ENCODE assay signal across 8 mouse cellular contexts in genomic region chrX:141590242-141590641, GRCm38 (mm10).
A peak's percentile ranks its signal among the peaks of the same experiment; 100 is the strongest.
DNase-seq lines count a peak whose midpoint lies in the region; ATAC-seq lines count a peak whose summit lies in the region.
"Had no signal": no experiment of that assay in that cellular context is flagged by ENCODE, and none has a peak within 500 bp of the region (broad histone marks: within the 10 kb centered on the region; RNA-seq: fewer than 3 reads in every experiment).

No protein-coding gene starts in this region.

- no peak overlapping the region for H3K27ac ChIP-seq in kidney, embryonic 15.5 days
- H3K27ac ChIP-seq in embryonic facial prominence, embryonic 10.5 days (replicated peaks), result no peak overlapping the region
- H3K27ac ChIP-seq: limb, embryonic 12.5 days had no signal

- no peak overlapping the region for H3K4me3 ChIP-seq in kidney, embryonic 15.5 days (replicated peaks)
- no peak overlapping the region for H3K4me3 ChIP-seq in embryonic facial prominence, embryonic 10.5 days
- H3K4me3 ChIP-seq: limb, embryonic 12.5 days had no signal

- peaks cover 8% of the 10 kb centered on the region; the same call in 1 of the 2 replicates for H3K27me3 ChIP-seq in kidney, embryonic 15.5 days
- peaks cover 39% of the 10 kb centered on the region for H3K27me3 ChIP-seq in embryonic facial prominence, embryonic 10.5 days (replicated peaks; ENCODE audit: low read depth, poor library complexity, severe bottlenecking)

- no peak for ATAC-seq in kidney, embryonic 15.5 days (replicated peaks; ENCODE audit: low FRiP score)

- no peaks in the 10 kb centered on the region for H3K9me3 ChIP-seq in kidney, embryonic 15.5 days (replicated peaks)
- no peaks in the 10 kb centered on the region for H3K9me3 ChIP-seq in embryonic facial prominence, embryonic 10.5 days
- H3K9me3 ChIP-seq: limb, embryonic 12.5 days had no signal

- peak; percentile 20 for DNase-seq in kidney, adult 9 months
- DNase-seq in thymus, postnatal 4 days, result peak; percentile 3
- DNase-seq in thymus, postnatal 36 days, result no peak
- peak; percentile 8 for DNase-seq in embryonic facial prominence, embryonic 10.5 days (ENCODE audit: low spot score)
- no peak for DNase-seq in testis, postnatal 10 days (ENCODE audit: low spot score)
- no peak for DNase-seq in heart, adult 9 months (ENCODE audit: low spot score in 2 of 2)

- H3K9ac ChIP-seq in kidney, embryonic 15.5 days, result no peak overlapping the region
- H3K9ac ChIP-seq: limb, embryonic 12.5 days had no signal

- 33% methylated on average over 3 of the region's 3 CpGs for WGBS in kidney, embryonic 15.5 days
- 36% methylated on average over 3 of the region's 3 CpGs for WGBS in embryonic facial prominence, embryonic 10.5 days

- H3K4me1 ChIP-seq in kidney, embryonic 15.5 days, result no peaks in the 10 kb centered on the region
- H3K4me1 ChIP-seq in embryonic facial prominence, embryonic 10.5 days, result no peaks in the 10 kb centered on the region
- H3K4me1 ChIP-seq: limb, embryonic 12.5 days had no signal

- no peak overlapping the region for H3K4me2 ChIP-seq in kidney, embryonic 15.5 days
- H3K4me2 ChIP-seq: limb, embryonic 12.5 days had no signal

- no peaks in the 10 kb centered on the region for H3K36me3 ChIP-seq in kidney, embryonic 15.5 days
- H3K36me3 ChIP-seq in embryonic facial prominence, embryonic 10.5 days (replicated peaks), result no peaks in the 10 kb centered on the region
- H3K36me3 ChIP-seq: limb, embryonic 12.5 days had no signal

Comparison
In these comparisons a context has a peak if more than half of its experiments do, and no peak if none do; other contexts are left out.
1. DNase-seq: peak in kidney, adult 9 months (single experiment), thymus, postnatal 4 days (single experiment) and embryonic facial prominence, embryonic 10.5 days (single experiment); none in thymus, postnatal 36 days (0 of 2), testis, postnatal 10 days (single experiment) and heart, adult 9 months (0 of 2).